Mouse (Mus musculus) spleen, embryonic (tissue): ENCODE data around the gene Gm3043.
"Not testable (repeated sequence)": the region's sequence is repeated elsewhere in the genome, so short reads cannot be mapped to it uniquely, and the experiment has no call there.

Experiments
- CTCF ChIA-PET: fragments of 350-600 bp; sonication (Branson Sonifier 250); formaldehyde crosslinking; loops from one replicate; lab custom pipeline; 2022; lab: Charles Lee

Gene Gm3043

GRCm38 (mm10) chr14:3688483-3688882 lies at the start of gene Gm3043:
Gm3043 (plus strand) TSS chr14:3688783.
- CTCF ChIA-PET: not testable (repeated sequence)

GRCm38 (mm10) chr14:3651730-3652129 lies 36.9 kb upstream of the Gm3043 start, which contains the start of gene Gm3020:
Gm3020 (plus strand) TSS chr14:3652030.
- CTCF ChIA-PET: not testable (repeated sequence)
